Mouse (Mus musculus) gastrocnemius, postnatal 4 days (tissue): ENCODE data around the gene Rnf185. TPM values are rescaled to one million over a fixed set of nuclear protein-coding genes. Genes with fewer than 3 reads are reported as not detected.

Experiments used
- DNase-seq, 2 experiments: peaks; one replicate each; pipeline ENCODE4 v3.0.0; 2021 to 2022; ENCODE audit warnings: low spot score in 2 of 2, mixed read lengths in 2 of 2
- total RNA-seq, 2 experiments: library from RNA; stranded (reverse); gene quantifications; 2 replicates each; pipeline ENCODE4 v1.2.3; 2021

Rnf185 gene
- total RNA-seq, 2 experiments from 2014 or later: 24.2 to 26.5 TPM

- no peak for DNase-seq
Measured at GRCm38 (mm10) chr11:3398318-3398717, 53.8 kb downstream of the Rnf185 start.

DNA sequence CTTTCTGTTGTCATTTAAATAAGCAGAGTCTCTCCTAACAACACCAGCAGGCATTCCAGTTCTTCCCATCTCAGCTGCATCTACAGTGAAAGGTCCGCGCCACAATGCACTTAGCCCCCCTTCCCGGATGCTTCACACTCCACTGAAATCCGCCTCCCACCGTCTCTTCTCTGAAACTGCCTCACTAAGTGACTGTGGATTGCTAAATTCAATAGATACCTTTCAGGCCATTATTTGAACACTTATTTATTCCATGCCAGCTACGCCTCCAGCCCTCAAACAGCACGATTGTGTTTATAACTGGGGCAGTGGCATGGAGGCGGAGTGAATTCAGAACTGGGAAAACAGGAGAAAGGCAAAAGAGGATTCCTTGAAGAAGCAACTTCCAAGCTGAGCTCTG, 55.6 kb downstream of the Rnf185 start:
- no peak for DNase-seq

GRCm38 (mm10) chr11:3396091-3396490, 56.1 kb downstream of the Rnf185 start:
- DNase-seq: no peak

- DNase-seq: no peak
Measured at GRCm38 (mm10) chr11:3394520-3394919, 57.6 kb downstream of the Rnf185 start.

- DNase-seq: no peak
Measured at GRCm38 (mm10) chr11:3392526-3392925, 59.6 kb downstream of the Rnf185 start.

DNA sequence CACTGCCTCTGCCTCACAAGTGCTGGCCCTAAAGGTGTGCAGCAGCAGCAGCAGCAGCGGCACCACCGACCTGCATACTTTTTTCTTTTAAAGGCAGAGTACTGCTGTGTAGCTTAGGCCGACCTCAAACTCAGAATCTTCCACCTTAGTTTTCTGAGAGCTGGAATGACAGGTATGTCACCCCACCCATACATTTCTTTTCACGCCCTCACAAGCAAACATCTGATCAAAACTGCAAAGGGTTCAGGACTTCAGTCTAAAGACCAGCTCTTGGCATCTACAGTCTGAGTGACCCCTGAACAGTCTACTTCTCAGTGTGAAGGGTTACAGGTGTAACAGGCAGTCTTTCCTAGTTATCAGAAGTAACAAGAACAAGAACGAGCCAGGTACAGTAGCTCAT, 61.4 kb downstream of the Rnf185 start:
- DNase-seq: no peak

GRCm38 (mm10) chr11:3389996-3390395, 62.2 kb downstream of the Rnf185 start:
- no peak for DNase-seq

DNA sequence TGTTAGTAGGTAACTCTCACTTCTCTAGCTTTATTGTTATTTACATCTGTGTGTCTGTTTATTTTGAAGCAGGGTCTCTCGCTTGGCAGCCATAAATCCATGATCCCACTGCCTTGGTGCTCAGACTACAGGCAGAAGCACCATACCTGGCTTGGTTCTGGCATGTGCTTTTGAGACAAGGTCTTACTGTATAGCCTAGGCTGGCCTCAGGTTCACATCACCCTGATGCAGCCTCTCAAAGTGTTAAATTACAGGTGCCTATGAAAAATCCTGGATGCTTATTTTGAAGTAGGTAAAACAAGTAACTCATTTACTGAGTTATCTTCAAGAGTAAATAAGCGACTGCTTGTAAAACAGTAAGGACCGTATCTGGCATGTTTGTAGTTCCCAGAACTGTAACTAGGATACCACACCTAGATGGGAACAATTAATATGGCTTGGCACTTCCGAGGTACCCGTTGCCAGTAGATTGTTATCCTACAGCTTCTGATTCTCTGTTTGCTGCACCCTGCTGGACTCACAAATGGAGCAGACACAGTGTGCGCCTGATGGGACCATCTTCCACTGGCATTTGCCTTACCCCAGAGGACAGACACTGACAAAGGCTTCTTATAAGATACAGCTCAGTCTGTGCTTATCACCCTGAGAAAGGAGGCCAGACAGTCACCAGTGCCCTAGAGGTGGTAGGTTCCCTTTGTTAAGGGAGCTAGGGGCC, 64.5 kb downstream of the Rnf185 start:
- no peak for DNase-seq

- DNase-seq: peak; percentile 80 to 83
Measured at GRCm38 (mm10) chr11:3386941-3387368, 65.2 kb downstream of the Rnf185 start.

GRCm38 (mm10) chr11:3382602-3383594, 69.3 kb downstream of the Rnf185 start:
- no peak for DNase-seq

DNA sequence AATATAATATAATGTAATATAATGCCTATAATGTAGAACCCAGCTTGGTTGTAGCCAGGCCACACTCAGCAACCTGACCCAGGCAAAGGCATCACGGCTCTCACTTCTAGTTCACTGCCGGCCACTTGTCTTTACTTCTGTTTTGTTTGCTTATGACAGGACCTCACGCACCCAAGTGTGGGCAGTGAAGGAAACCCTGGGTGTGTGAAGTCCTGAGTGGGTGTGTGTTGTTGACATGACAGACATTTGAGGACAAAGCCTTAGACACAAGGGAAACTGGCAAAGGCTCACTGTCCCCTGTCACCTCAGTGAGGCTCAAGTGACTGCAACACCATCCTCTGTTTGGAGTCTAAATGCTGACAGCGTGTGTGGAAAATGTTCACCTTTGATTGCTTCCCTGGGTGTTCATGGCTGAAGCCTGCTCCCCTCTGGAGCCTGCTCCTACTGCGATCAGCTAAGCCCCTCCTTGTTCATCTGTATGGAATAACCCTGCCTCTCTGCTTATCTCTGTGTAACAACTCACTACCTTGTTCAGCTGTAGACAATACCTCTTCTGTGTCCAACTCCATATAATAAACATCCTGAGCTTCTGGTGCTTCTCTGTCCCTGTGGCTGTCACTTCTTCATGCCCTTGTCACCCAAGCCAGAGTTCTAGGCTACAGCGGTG, 70.9 kb downstream of the Rnf185 start:
- DNase-seq: no peak

- no peak for DNase-seq
Measured at GRCm38 (mm10) chr11:3379427-3379826, 72.7 kb downstream of the Rnf185 start.

- DNase-seq: no peak
Measured at GRCm38 (mm10) chr11:3374741-3375140, 77.4 kb downstream of the Rnf185 start.

DNA sequence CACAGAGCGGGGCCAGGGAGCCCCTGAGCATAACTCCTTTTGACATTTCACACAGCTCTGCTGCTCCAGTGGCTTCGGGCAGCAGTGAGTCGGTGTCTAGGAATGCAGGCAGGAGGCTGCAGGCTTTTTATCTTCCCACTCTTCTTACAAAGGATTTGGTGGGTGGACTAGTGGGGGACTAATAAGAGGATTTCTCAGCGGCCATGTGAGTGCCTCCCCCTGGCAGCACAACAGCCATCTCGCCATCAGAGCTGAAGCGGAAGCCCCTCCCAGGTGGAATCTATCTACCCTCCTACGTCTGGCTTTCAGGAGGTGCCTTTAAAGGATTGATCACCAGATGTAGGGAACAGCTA, 77.9 kb downstream of the Rnf185 start:
- DNase-seq: no peak

DNA sequence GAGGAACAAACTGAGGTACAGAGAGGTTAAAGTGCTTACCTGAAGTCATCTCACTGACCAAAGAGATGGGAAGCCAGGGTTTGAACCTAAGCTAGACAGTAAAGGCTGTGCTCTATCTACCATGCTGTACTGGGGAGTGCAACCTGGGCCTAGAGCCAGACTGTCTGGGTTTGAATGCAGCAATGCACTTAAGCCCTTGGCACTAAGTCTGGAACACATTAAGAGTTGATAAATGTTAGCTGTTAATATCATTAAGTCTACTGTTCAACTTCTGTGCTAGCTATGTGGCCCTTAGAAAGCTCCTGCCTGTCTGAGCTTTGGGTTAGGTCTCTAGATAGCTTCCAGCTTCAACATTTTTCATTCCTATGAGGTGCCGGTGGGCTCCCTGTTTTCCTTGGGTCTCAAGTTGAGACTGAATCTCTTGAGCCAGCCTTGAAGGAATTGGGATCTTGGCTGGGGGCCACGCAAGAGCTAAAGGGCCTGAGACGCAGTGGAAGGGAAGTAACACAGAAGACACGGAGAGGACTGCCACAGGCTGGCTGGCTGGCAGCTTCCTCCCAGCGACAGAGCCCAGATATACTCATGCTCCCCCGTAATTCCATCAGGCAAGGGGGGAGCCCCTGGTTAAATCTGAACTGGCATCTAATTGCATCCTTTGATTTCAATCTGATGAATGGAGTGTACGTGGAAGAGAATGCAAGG, 78.4 kb downstream of the Rnf185 start:
- peak in 1 of 2 experiments; percentile 22 for DNase-seq

- no peak for DNase-seq
Measured at GRCm38 (mm10) chr11:3371599-3372295, 80.4 kb downstream of the Rnf185 start.

DNA sequence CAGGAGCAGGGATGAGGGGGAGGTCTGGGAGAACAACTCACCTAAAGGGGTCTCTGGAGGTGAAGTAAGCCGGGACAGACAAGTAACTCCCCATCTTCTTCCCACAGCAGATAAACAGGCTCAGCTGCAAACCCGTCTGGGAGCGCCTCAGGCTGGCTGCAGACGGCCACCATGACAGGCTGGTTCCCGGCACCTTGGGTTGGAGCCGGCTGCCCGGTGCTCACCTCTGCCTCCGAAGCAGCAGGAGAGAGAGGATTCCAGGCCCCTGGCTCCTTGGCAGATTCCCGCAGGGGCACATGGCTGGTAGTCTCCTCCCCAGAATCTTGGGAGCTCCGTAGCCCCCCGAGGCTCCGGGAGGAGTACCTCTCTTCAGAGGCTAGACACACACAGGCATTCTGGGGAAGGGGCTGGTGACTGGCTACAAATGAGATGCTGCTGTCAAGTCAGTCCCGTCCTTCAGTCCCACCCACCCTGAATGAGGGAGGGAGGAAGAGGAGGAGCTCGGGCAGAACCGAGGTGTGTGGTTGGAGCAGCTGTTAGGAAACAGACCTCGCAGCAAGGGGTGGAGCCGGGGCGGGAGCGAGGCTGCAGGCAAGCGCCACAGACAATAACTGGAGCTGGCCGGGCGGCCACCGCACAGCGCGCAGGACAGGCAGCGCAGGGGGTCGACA, 81.1 kb downstream of the Rnf185 start:
- peak; percentile 57 to 81 for DNase-seq

DNA sequence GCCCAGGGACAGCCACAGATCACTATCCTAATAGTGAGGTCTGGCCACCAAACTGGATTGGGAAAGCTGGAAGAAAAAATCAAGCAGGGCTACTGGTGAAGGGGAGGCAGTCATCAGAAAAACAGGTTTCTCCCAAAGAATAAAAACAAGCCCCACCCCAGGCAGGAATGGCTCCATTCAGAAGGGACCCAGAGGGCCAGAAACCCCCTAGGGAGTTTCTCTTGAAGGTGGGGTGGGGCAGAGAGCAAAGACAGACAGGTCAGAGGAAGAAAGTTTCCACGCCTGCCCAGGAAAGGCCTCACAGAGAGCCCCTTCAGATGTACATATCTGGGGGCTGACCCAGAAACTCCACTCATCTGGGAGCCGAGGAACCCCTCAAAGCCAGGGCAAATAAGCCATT, 82.0 kb downstream of the Rnf185 start:
- no peak for DNase-seq

DNA sequence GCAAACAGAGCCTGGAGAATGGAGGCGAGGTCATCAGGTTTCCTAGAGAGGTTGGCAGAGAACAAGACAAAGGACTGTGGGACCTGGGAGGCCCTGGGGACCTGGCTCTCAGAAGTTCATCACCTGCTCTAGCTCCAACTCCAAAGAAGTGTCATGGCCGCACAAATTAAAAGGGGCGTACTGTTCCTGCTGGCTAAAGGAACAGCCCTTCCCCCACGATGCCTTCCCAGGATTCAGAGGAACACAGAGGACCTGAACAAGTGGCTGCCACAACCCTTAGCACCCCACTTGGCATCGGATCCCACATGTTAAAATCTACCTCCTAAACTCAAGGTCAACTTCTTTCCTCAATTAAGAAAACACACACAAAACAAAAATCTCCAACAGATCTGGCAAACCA, 82.7 kb downstream of the Rnf185 start:
- no peak for DNase-seq

- no peak for DNase-seq
Measured at GRCm38 (mm10) chr11:3368983-3369382, 83.2 kb downstream of the Rnf185 start.
